Mouse (Mus musculus) neutrophil, adult 83 days (primary cell): ENCODE measurements around the gene Bmp10. TPM values are rescaled to one million over a fixed set of nuclear protein-coding genes. Genes with fewer than 3 reads are reported as not detected.

ENCODE experiments used
- total RNA-seq, 2 experiments: library from RNA; stranded (reverse); gene quantifications; one replicate each; pipeline ENCODE4 v1.2.4; 2023

The Bmp10 gene
- total RNA-seq: not detected

GRCm38 (mm10) chr6:87428487-87429044 is at the start of gene Bmp10:
Gene Bmp10 (plus strand): TSS chr6:87428994.

GRCm38 (mm10) chr6:87388877-87389276 is 39.9 kb upstream of the Bmp10 start, which contains the start of gene Gkn3:
Gene Gkn3 (minus strand): TSS chr6:87388935.

Other genes with a start within 250 kb of the Bmp10 start
- under 1 TPM; 0.11 to 0.18 TPM for gene Antxr1, start 93.2 kb upstream of the Bmp10 start, total RNA-seq
- gene Gkn1, start 78.1 kb upstream of the Bmp10 start, total RNA-seq: not detected
- not detected for gene Gkn2, start 55.6 kb upstream of the Bmp10 start, total RNA-seq
- gene Gkn3, start 40.1 kb upstream of the Bmp10 start, total RNA-seq: not detected
- 10 to 100 TPM; 84.1 to 99.8 TPM for gene Arhgap25, start 104.3 kb downstream of the Bmp10 start, total RNA-seq
- gene Prokr1, start 161.7 kb downstream of the Bmp10 start, total RNA-seq: under 1 TPM in 1 of 2 experiments, not detected in 1; 0.11 TPM
- gene Aplf, start 243.2 kb downstream of the Bmp10 start, total RNA-seq: 1 to 10 TPM; 4.3 to 4.5 TPM